Mouse (Mus musculus) granulocyte monocyte progenitor cell, adult 5-6 weeks (primary cell): ENCODE results near the gene Ap1s3. TPM values are rescaled to one million over a fixed set of nuclear protein-coding genes. Genes with fewer than 3 reads are reported as not detected.

Experiments used
- ATAC-seq: replicated peaks from 2 replicates; pipeline ENCODE4 v1.8.0; 2016; ENCODE audit warnings: mild to moderate bottlenecking, moderate TSS enrichment, inconsistent platforms; ENCODE audit not compliant: poor library complexity, severe bottlenecking
- total RNA-seq, 2 experiments: library from RNA; stranded (forward) in 1 of 2; stranded (reverse) in 1 of 2; fragments of 200-712, 200-1000 nt in 1 of 2; fragments of >200 nt in 1 of 2; fragmentation: Nextera tagmentation in 1 of 2; gene quantifications; 2 replicates each; pipeline ENCODE4 v1.2.3; 2014 to 2017

Ap1s3 gene
- total RNA-seq, 2 experiments from 2014 or later, result 2.3 to 11.3 TPM

DNA sequence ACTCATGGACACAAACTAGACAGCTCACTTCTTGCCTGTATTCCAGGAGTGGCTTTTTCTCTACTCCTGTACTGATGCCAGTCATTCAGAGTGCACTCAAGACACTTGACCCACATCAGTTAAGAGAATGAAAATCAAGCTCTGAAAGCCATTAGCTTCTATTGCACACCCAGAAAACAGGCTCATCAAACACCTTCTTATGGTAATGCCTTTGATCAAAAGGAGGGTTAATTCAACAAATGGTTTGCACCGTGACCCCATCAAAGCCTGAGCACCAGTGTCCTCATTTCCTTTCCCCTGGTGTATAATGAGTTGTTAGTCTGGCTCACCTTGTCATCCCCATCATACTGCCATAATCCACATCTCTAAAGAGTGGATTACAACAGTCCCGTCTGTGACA lies 69.3 kb downstream of the Ap1s3 start:
- no peak for ATAC-seq

- no peak for ATAC-seq
Observed at GRCm38 (mm10) chr1:79598385-79599178, 73.2 kb downstream of the Ap1s3 start.

GRCm38 (mm10) chr1:79592721-79593277 lies 79.0 kb downstream of the Ap1s3 start:
- ATAC-seq, result no peak

GRCm38 (mm10) chr1:79591091-79591490 lies 80.7 kb downstream of the Ap1s3 start:
- ATAC-seq, result no peak

DNA sequence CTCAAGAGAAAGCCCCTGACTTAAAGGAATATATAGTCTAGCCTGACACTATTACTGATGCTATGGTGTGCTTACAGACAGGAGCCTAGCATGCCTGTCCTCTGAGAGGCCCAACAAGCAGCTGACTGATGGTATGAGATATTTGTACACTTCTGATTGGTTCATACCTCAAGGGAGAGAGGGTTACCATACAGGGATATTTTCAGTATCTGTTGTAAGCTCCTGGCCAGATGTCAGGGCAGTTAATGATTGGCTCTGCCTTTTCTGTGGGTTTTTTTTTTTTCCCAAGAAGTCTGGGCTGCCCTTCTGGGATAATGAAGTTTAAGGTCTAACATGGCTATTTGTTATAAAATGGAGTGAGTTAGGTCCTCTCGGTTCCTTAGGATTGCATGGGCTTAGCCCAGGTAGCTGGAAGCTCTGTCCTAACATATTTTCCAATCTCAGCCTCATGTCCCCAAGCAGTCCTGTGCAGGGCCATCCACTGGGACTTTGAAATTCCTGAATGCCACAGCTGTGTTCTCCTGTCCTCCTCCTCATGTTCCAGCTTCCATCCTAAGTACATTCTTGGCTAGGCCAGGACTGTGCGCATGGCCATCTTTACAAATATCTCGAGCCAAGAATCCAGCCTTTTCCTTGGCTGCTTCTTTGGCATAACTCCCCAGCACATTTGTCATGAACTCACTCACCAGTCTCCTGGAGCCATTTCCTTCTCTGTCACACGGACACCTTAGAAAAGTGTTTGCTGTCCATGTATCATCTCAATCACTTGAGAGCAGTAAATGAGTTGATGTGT lies 81.6 kb downstream of the Ap1s3 start:
- no peak for ATAC-seq

DNA sequence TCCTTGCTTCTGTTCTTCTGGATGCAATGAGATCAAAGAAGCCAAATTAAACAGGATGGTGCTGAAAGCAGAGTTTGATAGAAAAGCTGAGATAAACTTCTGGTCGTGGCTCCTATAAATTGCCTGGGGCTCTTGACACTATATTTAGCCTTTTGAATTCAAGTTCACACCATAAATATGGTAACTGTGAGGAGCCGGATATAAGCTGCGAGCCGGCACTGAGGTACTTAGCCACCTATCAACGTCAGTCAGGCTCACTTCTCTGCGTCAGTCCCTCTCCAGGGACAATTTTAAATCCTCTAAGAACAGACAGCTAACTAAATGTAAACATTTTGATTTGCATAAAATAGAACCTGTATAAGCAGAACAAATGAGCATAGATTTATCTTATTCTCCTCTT lies 82.3 kb downstream of the Ap1s3 start:
- ATAC-seq, result no peak

- peak; percentile 98 for ATAC-seq
Observed at GRCm38 (mm10) chr1:79581136-79581679, 90.6 kb downstream of the Ap1s3 start.

DNA sequence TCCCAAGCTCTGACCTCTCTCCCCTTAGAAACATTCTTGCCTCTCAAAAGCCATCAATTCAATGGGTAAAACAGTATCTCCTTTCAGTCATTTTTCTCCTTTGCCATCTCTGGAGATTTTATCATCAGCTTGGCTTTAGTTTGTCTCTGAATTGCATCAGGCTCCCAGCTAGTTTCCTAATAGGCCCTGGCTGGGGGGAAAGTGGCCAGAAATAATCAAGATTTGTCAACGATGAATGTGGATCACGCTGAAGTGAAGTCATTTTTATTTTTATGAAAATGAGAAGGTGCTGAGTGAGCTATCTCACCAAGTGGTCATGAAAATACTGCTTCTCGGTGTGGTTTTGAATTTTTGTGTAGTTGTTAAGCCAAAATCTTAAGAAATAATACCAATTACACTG lies 94.4 kb downstream of the Ap1s3 start:
- ATAC-seq, result no peak

GRCm38 (mm10) chr1:79571912-79572311 lies 99.9 kb downstream of the Ap1s3 start:
- no peak for ATAC-seq

DNA sequence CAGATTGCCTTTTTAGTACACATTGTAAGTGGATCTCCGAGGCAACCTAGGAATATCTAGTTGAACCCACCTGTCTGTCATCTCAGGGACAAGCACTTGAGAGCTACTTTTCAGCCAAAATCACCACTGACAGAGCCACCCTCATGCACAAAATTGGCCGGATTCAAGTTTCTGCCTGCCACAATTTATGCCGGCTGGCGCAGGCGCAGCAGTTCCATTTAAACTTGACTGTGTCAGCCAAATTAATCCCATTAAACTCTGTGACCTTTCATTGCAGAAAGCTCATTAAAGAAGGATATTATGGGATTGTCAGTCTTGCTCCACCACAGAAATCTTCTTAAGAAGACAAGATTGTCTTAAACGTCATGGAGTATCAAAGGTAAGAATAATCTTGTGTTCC lies 100.6 kb downstream of the Ap1s3 start:
- ATAC-seq, result no peak

DNA sequence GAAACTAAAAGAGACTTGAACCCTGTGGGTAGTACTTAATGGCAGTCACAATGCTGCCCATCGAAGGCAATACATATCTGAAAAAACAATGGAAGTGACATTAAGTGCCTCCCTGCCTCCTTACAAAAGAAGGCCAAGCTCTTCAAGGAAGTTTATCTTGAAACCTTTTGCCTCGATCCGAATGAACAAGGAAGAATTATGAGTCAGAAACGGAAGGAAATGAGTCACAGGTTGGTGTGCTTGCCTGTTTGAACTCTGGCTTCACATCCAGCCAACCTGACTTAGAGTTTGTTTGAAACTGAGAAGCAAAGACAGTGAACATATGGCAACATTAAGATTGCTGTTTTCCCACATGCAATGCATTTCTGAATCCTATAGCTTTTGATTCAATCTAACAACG lies 110.6 kb downstream of the Ap1s3 start:
- ATAC-seq, result peak; percentile 25

Other genes with a start within 250 kb of the Ap1s3 start
- not detected in 2 replicates for gene Scg2, start 231.9 kb downstream of the Ap1s3 start, total RNA-seq (2014; fragmentation: Nextera tagmentation)
- not detected in 2 replicates for gene Scg2, start 231.9 kb downstream of the Ap1s3 start, total RNA-seq (2017)
- gene Mrpl44, start 104.0 kb upstream of the Ap1s3 start, total RNA-seq (2014; fragmentation: Nextera tagmentation), result 51.4 and 64.8 TPM in 2 replicates
- gene Mrpl44, start 104.0 kb upstream of the Ap1s3 start, total RNA-seq (2017), result 60.6 and 88.9 TPM in 2 replicates
- gene Wdfy1, start 104.2 kb upstream of the Ap1s3 start, total RNA-seq (2014; fragmentation: Nextera tagmentation), result 24.7 and 31.1 TPM in 2 replicates
- gene Wdfy1, start 104.2 kb upstream of the Ap1s3 start, total RNA-seq (2017), result 8.6 and 10.5 TPM in 2 replicates
- 16.0 and 32.9 TPM in 2 replicates for gene Serpine2, start 189.2 kb upstream of the Ap1s3 start, total RNA-seq (2014; fragmentation: Nextera tagmentation)
- 40.2 and 41.1 TPM in 2 replicates for gene Serpine2, start 189.2 kb upstream of the Ap1s3 start, total RNA-seq (2017)